Mouse (Mus musculus) liver, embryonic 12.5 days (tissue): ENCODE data around the gene Bspry. TPM values are rescaled to one million over a fixed set of nuclear protein-coding genes. Genes with fewer than 3 reads are reported as not detected.

ENCODE experiments used
- ATAC-seq: fragments of 200-750 bp; cut with Nextera tagmentation; 2 replicates; pipeline ENCODE4 v1.8.0; 2017; ENCODE audit warnings: moderate number of reproducible peaks, mild to moderate bottlenecking, moderate library complexity
- H3K27ac ChIP-seq: fragments of 300-500 bp; sonication (generic); 2 replicates; pipeline ENCODE4 v1.5.1; 2016; ENCODE audit warnings: mild to moderate bottlenecking
- H3K27me3 ChIP-seq: fragments of 300-500 bp; sonication (generic); replicated peaks from 2 replicates; pipeline ENCODE4 v1.6.1; 2016; ENCODE audit warnings: mild to moderate bottlenecking, moderate library complexity
- H3K36me3 ChIP-seq: fragments of 300-500 bp; sonication (generic); 2 replicates; pipeline ENCODE4 v1.6.1; 2016; ENCODE audit warnings: mild to moderate bottlenecking, moderate library complexity
- H3K4me1 ChIP-seq: fragments of 300-500 bp; sonication (generic); 2 replicates; pipeline ENCODE4 v1.6.1; 2016
- H3K4me2 ChIP-seq: fragments of 300-500 bp; sonication (generic); 2 replicates; pipeline ENCODE4 v1.6.1; 2016; ENCODE audit warnings: mild to moderate bottlenecking, moderate library complexity
- H3K4me3 ChIP-seq: fragments of 300-500 bp; sonication (generic); 2 replicates; pipeline ENCODE4 v1.5.1; 2016; ENCODE audit warnings: mild to moderate bottlenecking, moderate library complexity
- H3K9ac ChIP-seq: fragments of 300-500 bp; sonication (generic); 2 replicates; pipeline ENCODE4 v1.6.1; 2016; ENCODE audit warnings: mild to moderate bottlenecking, moderate library complexity
- H3K9me3 ChIP-seq: fragments of 300-500 bp; sonication (generic); replicated peaks from 2 replicates; pipeline ENCODE4 v1.6.1; 2016; ENCODE audit warnings: mild to moderate bottlenecking, moderate library complexity
- WGBS: fragments of 180-500 bp; shearing (Covaris S2); methylation state at CpG from one replicate; pipeline ENCODE4 v1.1.7; 2016; ENCODE audit not compliant: insufficient replicate concordance; 5-methylcytosine and 5-hydroxymethylcytosine counted together
- polyA plus RNA-seq: library from polyadenylated mRNA; unstranded; fragments of >200 nt; fragmentation: Nextera tagmentation; extraction: Ambion mirVana; gene quantifications from 2 replicates; pipeline ENCODE4 v1.2.1, GENCODE M21; 2016

Bspry gene
- polyA plus RNA-seq, 1 experiment from 2014 or later = 0.27 TPM

- peak overlapping the region; percentile 94 for H3K9ac ChIP-seq
- no peak for ATAC-seq
- H3K36me3 ChIP-seq = peaks cover 39% of the 10 kb centered on the region
- H3K9me3 ChIP-seq = no peaks in the 10 kb centered on the region
- H3K27ac ChIP-seq = peak overlapping the region; percentile 99
- H3K4me2 ChIP-seq = peak overlapping the region; percentile 89
- H3K4me3 ChIP-seq = peak overlapping the region; percentile 74
- H3K27me3 ChIP-seq = no peaks in the 10 kb centered on the region
- WGBS = 34% methylated on average over 13 of the region's 13 CpGs
- peaks cover 83% of the 10 kb centered on the region for H3K4me1 ChIP-seq
These were observed 38.7 kb downstream of the Bspry start for GRCm38 (mm10) chr4:62518416-62519121.

GRCm38 (mm10) chr4:62519122-62519848, 39.4 kb downstream of the Bspry start:
- no peaks in the 10 kb centered on the region for H3K9me3 ChIP-seq
- peak overlapping the region; percentile 74 for H3K4me3 ChIP-seq
- peak; percentile 16 for ATAC-seq
- H3K9ac ChIP-seq = peak overlapping the region; percentile 94
- WGBS = 2% methylated on average over 26 of the region's 26 CpGs
- peaks cover 37% of the 10 kb centered on the region for H3K36me3 ChIP-seq
- H3K4me2 ChIP-seq = peak overlapping the region; percentile 89
- peak overlapping the region; percentile 99 for H3K27ac ChIP-seq
- H3K27me3 ChIP-seq = no peaks in the 10 kb centered on the region
- peaks cover 83% of the 10 kb centered on the region for H3K4me1 ChIP-seq

- Histone ChIP-seq H3K4me3 (peak within 1 kb of the TSS; percentile 74), H3K9me3 (no peaks in the 10 kb centered on the region), H3K27ac (peak within 1 kb of the TSS; percentile 99), H3K36me3 (peaks cover 33% of the 10 kb centered on the region), H3K4me1 (peaks cover 84% of the 10 kb centered on the region), H3K4me2 (peak within 1 kb of the TSS; percentile 89), H3K9ac (peak within 1 kb of the TSS; percentile 94), H3K27me3 (no peaks in the 10 kb centered on the region)
- WGBS = under 1% methylated on average over 37 of the region's 37 CpGs
- peak; percentile 65 for ATAC-seq
These were observed 40.0 kb downstream of the Bspry start, which contains the start of gene Alad for GRCm38 (mm10) chr4:62519849-62520233. Gene Alad, minus strand, starts transcription at chr4:62519918.

- H3K27me3 ChIP-seq = no peaks in the 10 kb centered on the region
- peaks cover 22% of the 10 kb centered on the region for H3K36me3 ChIP-seq
- H3K4me2 ChIP-seq = peak overlapping the region; percentile 89
- H3K27ac ChIP-seq = peak overlapping the region; percentile 99
- 65% methylated on average over 2 of the region's 2 CpGs for WGBS
- H3K4me3 ChIP-seq = peak overlapping the region; percentile 74
- H3K9ac ChIP-seq = peak overlapping the region; percentile 94
- peaks cover 78% of the 10 kb centered on the region for H3K4me1 ChIP-seq
- no peaks in the 10 kb centered on the region for H3K9me3 ChIP-seq
- no peak for ATAC-seq
These were observed 41.1 kb downstream of the Bspry start for GRCm38 (mm10) chr4:62520892-62521400.

- Histone ChIP-seq H3K9me3 (no peaks in the 10 kb centered on the region), H3K4me1 (peaks cover 50% of the 10 kb centered on the region), H3K9ac (peak within 1 kb of the TSS; percentile 94), H3K27ac (peak within 1 kb of the TSS; percentile 84), H3K4me2 (peak within 1 kb of the TSS; percentile 80), H3K27me3 (no peaks in the 10 kb centered on the region; the same call in 1 of the 2 replicates), H3K4me3 (peak within 1 kb of the TSS; percentile 96), H3K36me3 (peaks cover 21% of the 10 kb centered on the region)
- WGBS = 1% methylated on average over 59 of the region's 59 CpGs
- peak; percentile 95 for ATAC-seq
These were observed 45.0 kb downstream of the Bspry start, which contains the start of the genes Pole3 and 4933430I17Rik for GRCm38 (mm10) chr4:62524651-62525488. Gene Pole3, minus strand, starts transcription at chr4:62525068. Gene 4933430I17Rik, plus strand, starts transcription at chr4:62525369.

- Histone ChIP-seq H3K36me3 (peaks cover 21% of the 10 kb centered on the region), H3K9ac (no peak overlapping the region), H3K27ac (no peak overlapping the region; the same call in 1 of the 2 replicates), H3K9me3 (no peaks in the 10 kb centered on the region), H3K4me1 (peaks cover 51% of the 10 kb centered on the region), H3K27me3 (no peaks in the 10 kb centered on the region; the same call in 1 of the 2 replicates), H3K4me3 (peak overlapping the region; percentile 96), H3K4me2 (peak overlapping the region; percentile 80)
- WGBS = 2% methylated on average over 10 of the region's 10 CpGs
- ATAC-seq = no peak
These were observed 45.6 kb downstream of the Bspry start for GRCm38 (mm10) chr4:62525489-62525811.

- ATAC-seq = no peak
These were observed 46.4 kb downstream of the Bspry start for GRCm38 (mm10) chr4:62526256-62526655.

GRCm38 (mm10) chr4:62527655-62528054, 47.8 kb downstream of the Bspry start:
- Histone ChIP-seq H3K9ac (no peak overlapping the region), H3K9me3 (no peaks in the 10 kb centered on the region), H3K4me3 (no peak overlapping the region), H3K4me1 (peaks cover 43% of the 10 kb centered on the region), H3K36me3 (peaks cover 14% of the 10 kb centered on the region), H3K27ac (no peak overlapping the region), H3K4me2 (no peak overlapping the region), H3K27me3 (no peaks in the 10 kb centered on the region; the same call in 1 of the 2 replicates)
- WGBS = 58% methylated on average over 4 of the region's 4 CpGs
- ATAC-seq = no peak

More at GRCm38 (mm10) chr4:62526256-62526655, 46.4 kb downstream of the Bspry start:
- H3K4me1 ChIP-seq = peaks cover 52% of the 10 kb centered on the region
- no peak overlapping the region for H3K4me2 ChIP-seq
- no peak overlapping the region for H3K4me3 ChIP-seq
- no peak overlapping the region for H3K27ac ChIP-seq
- 40% methylated on average over 2 of the region's 2 CpGs for WGBS
- H3K27me3 ChIP-seq = no peaks in the 10 kb centered on the region; the same call in 1 of the 2 replicates
- H3K36me3 ChIP-seq = peaks cover 21% of the 10 kb centered on the region
- no peak overlapping the region for H3K9ac ChIP-seq
- no peaks in the 10 kb centered on the region for H3K9me3 ChIP-seq

GRCm38 (mm10) chr4:62533729-62534128, 53.9 kb downstream of the Bspry start:
- peaks cover 15% of the 10 kb centered on the region for H3K4me1 ChIP-seq
- no peak for ATAC-seq

GRCm38 (mm10) chr4:62541802-62542201, 61.9 kb downstream of the Bspry start:
- no peak overlapping the region for H3K9ac ChIP-seq
- no peak overlapping the region for H3K4me2 ChIP-seq

More at GRCm38 (mm10) chr4:62533729-62534128, 53.9 kb downstream of the Bspry start:
- Histone ChIP-seq H3K4me3 (no peak overlapping the region), H3K9me3 (no peaks in the 10 kb centered on the region), H3K27ac (no peak overlapping the region), H3K36me3 (no peaks in the 10 kb centered on the region), H3K9ac (no peak overlapping the region), H3K4me2 (no peak overlapping the region), H3K27me3 (no peaks in the 10 kb centered on the region; the same call in 1 of the 2 replicates)
- 72% methylated on average over 6 of the region's 6 CpGs for WGBS

GRCm38 (mm10) chr4:62543782-62544181, 63.9 kb downstream of the Bspry start:
- Histone ChIP-seq H3K4me1 (no peaks in the 10 kb centered on the region), H3K9me3 (no peaks in the 10 kb centered on the region), H3K36me3 (no peaks in the 10 kb centered on the region), H3K4me2 (no peak overlapping the region), H3K9ac (no peak overlapping the region), H3K4me3 (no peak overlapping the region), H3K27ac (no peak overlapping the region), H3K27me3 (no peaks in the 10 kb centered on the region)
- no peak for ATAC-seq
- 69% methylated on average over 6 of the region's 6 CpGs for WGBS

More at GRCm38 (mm10) chr4:62541802-62542201, 61.9 kb downstream of the Bspry start:
- Histone ChIP-seq H3K36me3 (no peaks in the 10 kb centered on the region), H3K4me1 (no peaks in the 10 kb centered on the region), H3K4me3 (no peak overlapping the region), H3K9me3 (no peaks in the 10 kb centered on the region), H3K27ac (no peak overlapping the region), H3K27me3 (no peaks in the 10 kb centered on the region)
- 71% methylated on average over 3 of the region's 3 CpGs for WGBS
- ATAC-seq = no peak
